Mouse (Mus musculus) limb, embryonic 13.5 days (tissue): ENCODE measurements around the gene Olfr13. TPM values are rescaled to one million over a fixed set of nuclear protein-coding genes. Genes with fewer than 3 reads are reported as not detected.
"Not testable (repeated sequence)": the region's sequence is repeated elsewhere in the genome, so short reads cannot be mapped to it uniquely, and the experiment has no call there.

Source experiments
- ATAC-seq: fragments of 200-750 bp; cut with Nextera tagmentation; 2 replicates; pipeline ENCODE4 v1.8.0; 2017; ENCODE audit warnings: low read depth, moderate number of reproducible peaks, moderate TSS enrichment; ENCODE audit not compliant: low FRiP score
- H3K27ac ChIP-seq: fragments of 300-500 bp; sonication (generic); 2 replicates; pipeline ENCODE4 v1.5.1; 2015; ENCODE audit warnings: inconsistent platforms, mild to moderate bottlenecking, moderate library complexity
- H3K27me3 ChIP-seq: fragments of 300-500 bp; sonication (generic); 2 replicates; pipeline ENCODE4 v1.6.1; 2015; ENCODE audit warnings: mild to moderate bottlenecking, inconsistent platforms
- H3K36me3 ChIP-seq: fragments of 300-500 bp; sonication (generic); 2 replicates; pipeline ENCODE4 v1.6.1; 2015; ENCODE audit warnings: inconsistent platforms, mild to moderate bottlenecking, moderate library complexity
- H3K4me1 ChIP-seq: fragments of 300-500 bp; sonication (generic); 2 replicates; pipeline ENCODE4 v1.6.1; 2015; ENCODE audit warnings: inconsistent platforms
- H3K4me2 ChIP-seq: fragments of 300-500 bp; sonication (generic); replicated peaks from 2 replicates; pipeline ENCODE4 v1.6.1; 2015; ENCODE audit warnings: inconsistent platforms, mild to moderate bottlenecking, moderate library complexity
- H3K4me3 ChIP-seq: fragments of 300-500 bp; sonication (generic); 2 replicates; pipeline ENCODE4 v1.5.1; 2015; ENCODE audit warnings: moderate library complexity, mild to moderate bottlenecking, inconsistent platforms
- H3K9ac ChIP-seq: fragments of 300-500 bp; sonication (generic); 2 replicates; pipeline ENCODE4 v1.6.1; 2015; ENCODE audit warnings: mild to moderate bottlenecking, inconsistent platforms
- H3K9me3 ChIP-seq: fragments of 300-500 bp; sonication (generic); 2 replicates; pipeline ENCODE4 v1.6.1; 2016; ENCODE audit warnings: inconsistent platforms
- WGBS: fragments of 180-500 bp; shearing (Covaris S2); methylation state at CpG from one replicate; pipeline ENCODE4 v1.1.7; 2015; 5-methylcytosine and 5-hydroxymethylcytosine counted together
- polyA plus RNA-seq: library from polyadenylated mRNA; unstranded; fragments of >200 nt; fragmentation: Nextera tagmentation; extraction: Ambion mirVana; gene quantifications from 2 replicates; pipeline ENCODE4 v1.2.1, GENCODE M21; 2015

Gene Olfr13
- not detected in 2 replicates for polyA plus RNA-seq

- Histone ChIP-seq H3K27me3 (no peaks in the 10 kb centered on the region), H3K4me3 (no peak within 1 kb of the TSS), H3K9ac (no peak within 1 kb of the TSS), H3K27ac (no peak within 1 kb of the TSS), H3K4me2 (no peak within 1 kb of the TSS), H3K4me1 (no peaks in the 10 kb centered on the region), H3K9me3 (no peaks in the 10 kb centered on the region), H3K36me3 (no peaks in the 10 kb centered on the region)
- no peak for ATAC-seq
- WGBS = 69% methylated on average over 4 of the region's 4 CpGs
These were observed at the start of gene Olfr13 for GRCm38 (mm10) chr6:43171840-43172239. TSS of gene Olfr13 (plus strand) at chr6:43172140.

DNA sequence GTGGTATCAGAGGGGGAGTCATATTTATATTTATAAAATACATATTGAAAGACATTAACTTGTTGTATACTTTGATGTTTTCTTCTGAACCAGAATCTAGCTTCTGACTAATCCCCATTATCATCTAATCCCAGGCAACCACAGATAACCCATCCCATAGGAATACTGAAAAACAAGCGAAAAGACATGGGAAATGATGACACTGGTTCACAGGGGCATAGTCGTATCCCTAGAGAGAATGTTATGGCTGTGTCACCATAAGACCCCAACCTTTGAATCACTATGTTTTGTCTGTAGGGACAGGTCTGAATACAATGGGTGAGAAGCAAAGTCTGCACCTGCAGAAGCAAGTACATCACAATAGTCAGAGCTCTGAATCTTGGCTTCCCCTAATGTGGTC lies 25.7 kb upstream of the Olfr13 start, which contains the start of gene Olfr237-ps1:
TSS of gene Olfr237-ps1 (plus strand) at position 301 of the 400 bp plus-strand sequence.
- ATAC-seq, H3K4me1 ChIP-seq, H3K36me3 ChIP-seq, H3K4me3 ChIP-seq, H3K27ac ChIP-seq, H3K9ac ChIP-seq, H3K27me3 ChIP-seq, H3K4me2 ChIP-seq, H3K9me3 ChIP-seq: not testable (repeated sequence)
- WGBS = 98% methylated on average over 2 of the region's 2 CpGs

DNA sequence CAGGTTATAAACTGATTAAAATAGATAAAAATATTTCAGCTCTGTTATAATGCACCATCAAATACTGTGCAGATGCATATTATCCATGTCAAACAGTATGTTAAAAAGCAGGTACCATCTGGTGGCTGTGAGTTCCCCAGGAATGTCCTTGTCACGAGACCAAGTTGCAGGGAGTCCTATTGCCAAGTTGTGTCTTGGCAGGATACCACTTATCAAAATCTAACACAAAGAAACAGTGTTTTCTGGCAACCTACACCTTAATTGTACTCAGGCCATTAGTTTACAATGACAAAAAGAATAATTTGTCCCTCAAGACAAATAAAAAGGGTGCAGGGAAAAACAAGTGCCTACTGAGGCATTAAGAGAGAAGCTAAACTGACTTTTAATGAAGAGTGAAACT lies 12.4 kb upstream of the Olfr13 start:
- Histone ChIP-seq H3K27ac (no peak overlapping the region), H3K27me3 (no peaks in the 10 kb centered on the region), H3K4me2 (no peak overlapping the region), H3K36me3 (no peaks in the 10 kb centered on the region), H3K9ac (no peak overlapping the region), H3K4me1 (no peaks in the 10 kb centered on the region), H3K9me3 (no peaks in the 10 kb centered on the region), H3K4me3 (no peak overlapping the region)
- no peak for ATAC-seq
- 70% methylated on average over 1 of the region's 1 CpGs for whole genome bisulfite sequencing

DNA sequence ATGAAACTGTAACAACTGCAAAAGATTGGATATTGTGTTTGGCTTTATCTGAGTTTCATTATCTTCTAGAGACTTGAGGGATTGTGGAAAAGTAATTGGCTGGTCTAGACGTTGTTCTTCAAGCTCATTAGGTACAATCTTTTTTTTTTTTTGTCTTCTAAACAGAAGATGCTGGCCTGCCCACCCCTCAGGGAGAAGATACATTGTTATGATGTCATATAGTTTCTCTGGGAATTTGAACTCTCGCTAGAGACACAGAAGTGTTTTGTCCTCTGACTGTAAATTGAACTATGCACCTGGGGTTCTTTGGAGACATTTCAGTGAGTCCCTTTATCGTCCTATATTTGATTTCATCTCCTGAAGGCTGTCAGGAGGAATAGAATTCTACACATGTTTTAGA lies 9.0 kb upstream of the Olfr13 start, which contains the start of gene Olfr437:
TSS of gene Olfr437 (plus strand) at position 301 of the 400 bp plus-strand sequence.
- Histone ChIP-seq H3K9me3 (no peaks in the 10 kb centered on the region), H3K4me1 (no peaks in the 10 kb centered on the region), H3K9ac (no peak within 1 kb of the TSS), H3K27me3 (no peaks in the 10 kb centered on the region), H3K36me3 (no peaks in the 10 kb centered on the region), H3K27ac (no peak within 1 kb of the TSS), H3K4me3 (no peak within 1 kb of the TSS), H3K4me2 (no peak within 1 kb of the TSS)
- ATAC-seq = no peak
- 73% methylated on average over 3 of the region's 3 CpGs for WGBS

- no peak overlapping the region for H3K4me3 ChIP-seq
- H3K9ac ChIP-seq = no peak overlapping the region
- H3K4me2 ChIP-seq = no peak overlapping the region
- H3K27me3 ChIP-seq = no peaks in the 10 kb centered on the region
- over 99% methylated on average over 4 of the region's 4 CpGs for WGBS
- H3K9me3 ChIP-seq = no peaks in the 10 kb centered on the region
- H3K27ac ChIP-seq = no peak overlapping the region
- H3K36me3 ChIP-seq = no peaks in the 10 kb centered on the region
- no peak for ATAC-seq
- H3K4me1 ChIP-seq = no peaks in the 10 kb centered on the region
These were observed 4.7 kb upstream of the Olfr13 start for GRCm38 (mm10) chr6:43167246-43167645.

- no peaks in the 10 kb centered on the region for H3K36me3 ChIP-seq
- no peak overlapping the region for H3K4me2 ChIP-seq
- H3K4me3 ChIP-seq = no peak overlapping the region
- no peak overlapping the region for H3K9ac ChIP-seq
- ATAC-seq = no peak
- no peak overlapping the region for H3K27ac ChIP-seq
- no peaks in the 10 kb centered on the region for H3K4me1 ChIP-seq
- H3K9me3 ChIP-seq = no peaks in the 10 kb centered on the region
- no peaks in the 10 kb centered on the region for H3K27me3 ChIP-seq
- WGBS = 59% methylated on average over 1 of the region's 1 CpGs
These were observed 6.2 kb downstream of the Olfr13 start for GRCm38 (mm10) chr6:43178129-43178528.

GRCm38 (mm10) chr6:43178584-43179501 lies 6.9 kb downstream of the Olfr13 start:
- H3K9me3 ChIP-seq = no peaks in the 10 kb centered on the region

DNA sequence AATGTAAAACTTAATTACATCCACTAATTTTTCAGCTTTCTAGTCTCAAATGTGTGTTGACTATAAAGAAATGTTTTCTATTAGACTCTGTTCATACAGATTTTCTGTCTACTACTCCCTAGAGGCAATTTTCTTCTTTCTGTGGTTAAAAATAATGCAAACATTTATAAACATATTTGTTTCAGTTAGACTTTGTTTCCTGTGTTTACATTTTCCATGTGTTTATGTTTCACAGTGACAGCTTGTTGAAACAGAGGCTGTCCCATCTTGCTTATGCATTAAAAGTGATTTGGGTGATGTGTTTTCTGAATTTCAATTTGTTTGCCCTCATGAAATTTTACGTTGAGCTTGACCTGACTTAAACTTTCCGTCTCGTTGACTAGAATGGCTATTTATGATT lies 19.0 kb downstream of the Olfr13 start:
- H3K36me3 ChIP-seq = no peaks in the 10 kb centered on the region
- no peaks in the 10 kb centered on the region for H3K9me3 ChIP-seq
- WGBS = 81% methylated on average over 3 of the region's 3 CpGs
- no peak for ATAC-seq
- H3K4me3 ChIP-seq = no peak overlapping the region
- no peaks in the 10 kb centered on the region for H3K4me1 ChIP-seq
- no peak overlapping the region for H3K27ac ChIP-seq
- no peaks in the 10 kb centered on the region for H3K27me3 ChIP-seq
- no peak overlapping the region for H3K4me2 ChIP-seq
- H3K9ac ChIP-seq = no peak overlapping the region

More at GRCm38 (mm10) chr6:43178584-43179501, 6.9 kb downstream of the Olfr13 start:
- Histone ChIP-seq H3K27ac (no peak overlapping the region), H3K9ac (no peak overlapping the region), H3K27me3 (no peaks in the 10 kb centered on the region), H3K36me3 (no peaks in the 10 kb centered on the region), H3K4me2 (no peak overlapping the region), H3K4me3 (no peak overlapping the region), H3K4me1 (no peaks in the 10 kb centered on the region)
- no peak for ATAC-seq
- 70% methylated on average over 6 of the region's 6 CpGs for WGBS

GRCm38 (mm10) chr6:43196781-43197180 lies 24.8 kb downstream of the Olfr13 start, which contains the start of gene Olfr435:
TSS of gene Olfr435 (plus strand) at chr6:43197146.
- Histone ChIP-seq H3K36me3 (no peaks in the 10 kb centered on the region), H3K4me3 (no peak within 1 kb of the TSS), H3K9me3 (no peaks in the 10 kb centered on the region), H3K27me3 (no peaks in the 10 kb centered on the region), H3K4me2 (no peak within 1 kb of the TSS), H3K4me1 (no peaks in the 10 kb centered on the region), H3K9ac (no peak within 1 kb of the TSS), H3K27ac (no peak within 1 kb of the TSS)
- ATAC-seq = no peak

- H3K4me2 ChIP-seq = no peak overlapping the region
These were observed 26.2 kb downstream of the Olfr13 start for GRCm38 (mm10) chr6:43198094-43198493.

GRCm38 (mm10) chr6:43202786-43203185 lies 30.8 kb downstream of the Olfr13 start:
- Histone ChIP-seq H3K27me3 (no peaks in the 10 kb centered on the region), H3K4me3 (no peak overlapping the region), H3K36me3 (no peaks in the 10 kb centered on the region), H3K9me3 (no peaks in the 10 kb centered on the region), H3K4me1 (no peaks in the 10 kb centered on the region), H3K9ac (no peak overlapping the region), H3K27ac (no peak overlapping the region), H3K4me2 (no peak overlapping the region)
- ATAC-seq = no peak

More at GRCm38 (mm10) chr6:43198094-43198493, 26.2 kb downstream of the Olfr13 start:
- WGBS = 87% methylated on average over 3 of the region's 3 CpGs
- H3K9me3 ChIP-seq = no peaks in the 10 kb centered on the region
- H3K27ac ChIP-seq = no peak overlapping the region
- no peaks in the 10 kb centered on the region for H3K27me3 ChIP-seq
- ATAC-seq = no peak
- no peak overlapping the region for H3K4me3 ChIP-seq
- H3K4me1 ChIP-seq = no peaks in the 10 kb centered on the region
- no peaks in the 10 kb centered on the region for H3K36me3 ChIP-seq
- H3K9ac ChIP-seq = no peak overlapping the region

GRCm38 (mm10) chr6:43205355-43205754 lies 33.4 kb downstream of the Olfr13 start:
- no peak overlapping the region for H3K4me3 ChIP-seq
- no peak overlapping the region for H3K9ac ChIP-seq

More at GRCm38 (mm10) chr6:43205355-43205754, 33.4 kb downstream of the Olfr13 start:
- no peak for ATAC-seq
- Histone ChIP-seq H3K27me3 (no peaks in the 10 kb centered on the region), H3K27ac (no peak overlapping the region), H3K4me2 (no peak overlapping the region), H3K9me3 (no peaks in the 10 kb centered on the region), H3K4me1 (no peaks in the 10 kb centered on the region), H3K36me3 (no peaks in the 10 kb centered on the region)
- WGBS = 36% methylated on average over 2 of the region's 2 CpGs
